Mouse (Mus musculus) c-Kit-positive CD71-positive TER-119-negative erythroid progenitor cells, embryonic 14.5 days (primary cell): ENCODE measurements around the gene Mboat2.
A peak's percentile ranks its signal among the peaks of the same experiment; 100 is the strongest.

Experiments used
- DNase-seq: peaks from one replicate; pipeline ENCODE4 v3.0.0-alpha.2; 2013; ENCODE audit warnings: low read depth

The Mboat2 gene

DNA sequence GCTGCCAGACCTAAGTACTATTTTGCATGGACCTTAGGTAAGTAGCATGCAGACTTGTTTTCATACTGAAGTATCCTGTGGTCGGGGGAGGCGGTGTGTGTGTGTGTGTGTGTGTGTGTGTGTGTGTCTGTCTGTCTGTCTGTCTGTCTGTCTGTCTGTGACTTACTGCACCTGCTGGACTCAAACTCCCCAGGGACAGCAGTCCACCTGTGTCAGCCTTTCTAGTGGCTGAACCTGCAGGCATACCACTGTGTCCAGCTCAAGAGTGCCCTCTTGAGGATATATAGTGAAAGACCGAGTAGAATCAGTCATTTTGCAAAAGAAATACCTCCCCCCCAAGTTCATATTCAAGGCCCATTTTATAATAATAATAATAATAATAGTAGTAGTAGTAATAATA is 117.7 kb downstream of the Mboat2 start:
- DNase-seq = peak; percentile 56

DNA sequence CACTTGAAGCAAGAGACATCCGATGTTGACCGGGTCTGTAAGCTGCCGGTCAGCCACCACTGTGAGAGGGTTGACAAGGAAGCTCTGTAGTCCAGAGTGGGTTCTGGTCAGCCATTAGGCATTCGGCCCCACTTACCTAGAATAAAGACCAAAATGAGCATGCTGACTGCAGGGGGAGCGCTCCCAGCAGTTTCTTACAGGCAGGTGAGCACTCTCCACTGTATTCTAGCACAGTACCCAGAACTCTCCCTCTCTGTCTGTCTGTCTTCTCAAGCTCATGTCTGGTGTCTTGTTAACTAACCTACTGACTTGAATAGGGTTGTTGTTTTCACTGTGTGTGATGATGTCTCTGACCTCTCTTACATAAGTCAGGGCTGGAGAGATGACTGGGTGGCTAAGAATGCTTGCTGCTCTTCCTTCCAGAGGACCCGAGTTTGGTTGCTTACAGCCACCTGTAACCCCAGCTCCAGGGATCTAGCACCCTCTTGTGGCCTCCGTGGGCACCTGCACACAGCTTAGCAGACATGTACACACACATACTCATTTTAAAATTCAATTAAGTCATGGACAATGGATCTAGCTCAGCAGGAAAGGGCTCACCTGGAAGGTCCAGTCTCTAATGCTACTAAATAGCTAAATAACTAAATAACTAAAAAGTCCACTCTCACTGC is 119.8 kb downstream of the Mboat2 start:
- no peak for DNase-seq

DNA sequence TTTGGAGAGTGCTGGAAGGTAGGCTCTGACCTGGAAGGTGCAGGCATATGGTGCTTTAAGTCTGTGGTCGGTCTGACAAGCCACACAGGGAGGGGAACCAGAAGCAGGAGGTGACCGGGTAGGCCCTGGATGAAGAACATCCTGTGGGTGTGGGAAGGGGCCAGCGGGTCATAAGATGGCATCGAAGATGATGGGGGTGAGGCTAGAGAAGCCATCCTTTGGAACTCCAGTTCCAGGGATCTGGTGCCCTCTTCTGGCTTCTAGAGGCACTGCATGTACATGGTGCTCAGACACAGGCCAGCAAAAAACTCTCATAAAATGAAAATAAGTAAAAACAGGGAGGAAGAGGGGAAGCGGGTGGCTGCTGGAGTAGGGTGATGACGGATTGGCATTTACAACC is 121.5 kb downstream of the Mboat2 start:
- no peak for DNase-seq

DNA sequence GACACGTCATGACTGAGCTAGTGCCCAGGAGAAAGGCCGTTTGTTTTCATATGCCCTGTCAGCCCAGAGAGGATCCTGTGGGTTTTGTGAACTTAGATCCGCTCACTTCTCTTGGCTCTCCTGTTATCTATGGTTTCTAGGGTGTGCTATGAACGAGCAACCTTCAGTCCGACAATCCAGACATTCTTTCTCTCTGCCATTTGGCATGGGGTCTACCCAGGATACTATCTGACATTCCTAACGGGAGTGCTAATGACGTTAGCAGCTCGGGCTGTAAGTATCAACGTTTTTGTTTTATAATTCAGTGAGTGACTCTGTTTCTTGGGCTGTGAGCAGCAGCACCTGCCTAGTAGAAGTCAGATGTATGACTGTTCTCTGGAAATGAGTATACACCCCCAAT is 124.5 kb downstream of the Mboat2 start:
- DNase-seq = no peak

DNA sequence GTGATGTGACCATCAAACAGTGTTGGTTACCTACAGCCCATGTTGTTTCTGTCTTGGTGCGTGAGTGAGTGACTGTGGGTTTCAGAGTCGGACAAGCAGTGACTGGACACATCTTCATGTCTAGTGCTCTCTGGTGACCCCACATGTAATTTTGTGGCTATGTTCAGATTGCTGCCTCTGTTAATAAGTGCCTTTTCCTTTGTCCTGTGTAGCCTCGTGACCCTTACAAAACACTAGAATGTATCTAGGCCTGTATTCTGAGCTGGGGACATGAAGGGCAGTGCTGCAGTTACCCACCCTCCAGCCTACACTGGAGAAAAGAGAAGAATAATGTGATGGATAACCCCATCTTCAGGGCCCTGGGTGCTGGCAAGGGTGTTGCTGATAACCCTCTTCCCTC is 127.8 kb downstream of the Mboat2 start:
- DNase-seq = no peak

DNA sequence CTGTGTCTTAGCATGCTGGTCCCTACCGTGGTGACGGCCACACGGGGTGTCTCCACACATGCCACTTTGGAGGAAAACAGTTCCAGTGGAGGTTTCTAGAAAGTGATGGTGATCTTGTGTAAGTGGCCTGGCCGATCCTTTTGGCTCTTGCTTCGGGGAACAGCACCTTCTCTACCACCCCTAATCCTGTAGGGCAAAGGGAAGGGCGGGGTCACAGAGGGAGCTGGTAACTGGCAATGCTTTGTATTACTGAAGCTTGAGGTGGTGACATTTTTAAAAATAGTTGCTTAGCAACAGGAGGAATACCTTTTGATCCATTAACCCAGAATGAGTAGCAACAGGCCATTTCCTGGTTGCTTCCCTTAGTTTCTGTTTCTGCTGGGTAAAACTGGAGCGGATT is 131.1 kb downstream of the Mboat2 start:
- DNase-seq = no peak

DNA sequence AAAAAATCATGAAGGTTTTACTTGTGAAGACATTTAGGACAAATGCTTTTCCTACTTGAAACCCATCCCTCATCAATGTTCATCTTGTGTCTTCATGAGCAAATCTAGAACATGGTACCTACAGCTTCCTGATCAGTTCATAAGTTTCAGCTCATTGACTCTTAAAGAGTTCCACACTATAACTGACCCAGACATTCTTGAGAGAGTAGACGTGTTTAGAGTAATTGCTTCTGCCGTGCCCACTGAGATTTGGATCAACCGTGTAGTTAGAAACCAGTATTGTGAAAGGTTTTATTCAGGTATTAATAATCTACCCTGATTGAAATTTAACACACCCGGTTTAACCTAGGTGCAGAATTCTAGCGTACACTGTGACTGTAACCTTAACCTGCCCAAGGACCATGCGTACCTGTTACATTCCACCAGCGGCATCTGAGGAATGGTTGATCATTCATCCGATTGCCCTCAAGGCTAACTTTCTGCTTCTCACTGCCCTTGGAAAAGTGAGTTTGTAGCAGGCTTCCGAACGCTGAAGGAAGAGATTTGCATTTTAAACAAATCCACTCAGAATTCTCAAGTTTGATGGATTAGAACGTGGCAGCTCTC is 131.8 kb downstream of the Mboat2 start:
- no peak for DNase-seq

DNA sequence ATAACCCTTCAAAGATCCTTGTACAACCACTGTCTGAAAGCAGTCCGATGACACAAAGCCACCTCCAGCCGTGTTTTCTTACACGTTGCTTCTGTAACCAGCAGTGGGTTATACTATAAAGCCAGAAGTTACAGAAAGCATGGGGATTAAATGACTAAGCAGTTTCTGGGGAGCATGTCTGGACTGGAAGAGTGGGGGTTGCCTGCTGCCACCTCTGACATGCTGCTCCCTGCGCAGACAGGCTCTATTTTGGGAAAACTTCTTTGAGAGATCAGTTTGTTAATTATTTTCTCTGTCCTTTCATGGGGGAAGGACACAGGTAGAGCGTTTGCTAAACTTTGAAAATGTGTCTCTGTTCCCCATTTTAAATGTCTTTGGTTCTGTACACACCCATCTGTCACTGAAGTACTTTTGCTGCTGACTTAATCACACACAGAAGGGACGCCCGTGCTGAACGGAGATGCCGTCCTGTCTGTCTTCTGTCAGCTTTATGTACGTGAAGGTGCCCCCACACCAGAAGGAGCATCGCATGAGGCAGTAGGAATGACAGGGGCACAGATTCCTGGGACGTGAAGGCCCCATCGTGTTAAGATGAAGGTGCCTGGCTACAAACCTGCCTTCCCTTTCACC is 132.8 kb downstream of the Mboat2 start:
- no peak for DNase-seq

DNA sequence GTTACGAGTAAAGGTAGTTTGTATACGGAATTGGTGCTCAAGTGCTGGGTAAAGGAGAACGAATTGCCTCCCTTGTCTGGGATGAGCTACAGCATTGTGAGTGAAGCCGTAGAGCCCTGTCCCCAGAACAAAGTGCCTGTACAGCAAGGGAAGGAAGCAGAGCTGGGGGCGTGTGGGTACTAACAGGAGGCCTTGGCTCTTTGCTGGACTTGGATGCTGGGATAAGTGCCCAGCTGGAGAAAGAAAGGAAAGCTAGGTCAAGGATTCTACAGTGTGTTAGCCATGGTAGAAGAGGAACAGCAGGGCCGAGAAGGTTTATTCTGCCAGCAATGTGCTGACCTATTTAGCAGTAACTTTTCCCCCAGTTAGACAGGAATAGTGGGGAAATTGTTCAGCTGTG is 134.7 kb downstream of the Mboat2 start:
- DNase-seq = no peak

DNA sequence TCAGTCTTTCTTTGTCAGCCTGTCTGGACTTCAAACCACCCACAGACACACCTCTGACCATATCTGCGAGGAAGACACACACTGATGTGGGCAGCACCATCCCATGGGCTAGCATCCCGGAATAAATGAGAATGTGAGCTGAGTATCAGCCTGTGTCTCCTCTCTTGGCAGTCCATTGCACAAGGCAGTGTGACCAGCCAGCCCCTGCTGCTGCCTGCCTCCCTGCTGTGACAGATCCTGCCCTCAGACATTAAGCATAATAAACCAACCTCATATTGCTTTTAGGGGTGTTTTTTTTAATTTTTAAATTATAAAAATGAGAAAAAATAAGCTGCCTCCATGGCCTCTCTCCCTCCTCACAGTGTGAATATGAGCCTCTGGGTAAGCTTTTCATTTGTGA is 135.4 kb downstream of the Mboat2 start:
- no peak for DNase-seq

DNA sequence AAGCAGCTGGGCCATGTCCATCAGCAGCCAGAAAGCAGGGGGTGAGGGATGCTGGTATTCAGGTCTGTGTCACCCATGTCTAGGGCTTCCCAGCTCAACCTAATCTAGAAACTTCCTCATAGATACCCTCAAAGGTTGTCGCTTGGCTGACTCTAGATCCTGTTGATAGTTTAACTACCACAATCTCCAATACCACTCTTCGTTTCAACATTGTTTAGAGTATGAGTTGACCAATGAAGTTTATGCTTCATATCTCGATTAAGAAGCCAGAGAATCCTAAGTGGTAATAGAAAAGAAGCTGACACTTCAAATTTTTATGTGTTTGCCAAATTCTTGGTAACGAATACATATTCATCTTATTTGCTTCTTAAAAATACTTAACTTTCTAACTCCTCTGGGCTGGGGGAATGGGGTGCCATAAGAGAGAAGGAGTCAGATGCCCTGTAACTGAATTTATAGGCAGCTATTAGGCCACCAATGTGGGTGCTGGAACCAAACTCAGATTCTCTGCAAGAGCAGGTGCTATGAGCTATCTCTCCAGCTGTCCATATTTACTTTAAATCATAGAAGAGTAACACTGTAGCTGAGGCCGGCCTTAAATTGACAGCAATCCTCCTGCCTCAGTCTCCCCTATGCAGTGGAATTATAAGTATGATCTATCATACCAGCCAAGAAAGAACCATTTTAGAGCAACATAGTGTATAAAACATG is 141.0 kb downstream of the Mboat2 start:
- no peak for DNase-seq

DNA sequence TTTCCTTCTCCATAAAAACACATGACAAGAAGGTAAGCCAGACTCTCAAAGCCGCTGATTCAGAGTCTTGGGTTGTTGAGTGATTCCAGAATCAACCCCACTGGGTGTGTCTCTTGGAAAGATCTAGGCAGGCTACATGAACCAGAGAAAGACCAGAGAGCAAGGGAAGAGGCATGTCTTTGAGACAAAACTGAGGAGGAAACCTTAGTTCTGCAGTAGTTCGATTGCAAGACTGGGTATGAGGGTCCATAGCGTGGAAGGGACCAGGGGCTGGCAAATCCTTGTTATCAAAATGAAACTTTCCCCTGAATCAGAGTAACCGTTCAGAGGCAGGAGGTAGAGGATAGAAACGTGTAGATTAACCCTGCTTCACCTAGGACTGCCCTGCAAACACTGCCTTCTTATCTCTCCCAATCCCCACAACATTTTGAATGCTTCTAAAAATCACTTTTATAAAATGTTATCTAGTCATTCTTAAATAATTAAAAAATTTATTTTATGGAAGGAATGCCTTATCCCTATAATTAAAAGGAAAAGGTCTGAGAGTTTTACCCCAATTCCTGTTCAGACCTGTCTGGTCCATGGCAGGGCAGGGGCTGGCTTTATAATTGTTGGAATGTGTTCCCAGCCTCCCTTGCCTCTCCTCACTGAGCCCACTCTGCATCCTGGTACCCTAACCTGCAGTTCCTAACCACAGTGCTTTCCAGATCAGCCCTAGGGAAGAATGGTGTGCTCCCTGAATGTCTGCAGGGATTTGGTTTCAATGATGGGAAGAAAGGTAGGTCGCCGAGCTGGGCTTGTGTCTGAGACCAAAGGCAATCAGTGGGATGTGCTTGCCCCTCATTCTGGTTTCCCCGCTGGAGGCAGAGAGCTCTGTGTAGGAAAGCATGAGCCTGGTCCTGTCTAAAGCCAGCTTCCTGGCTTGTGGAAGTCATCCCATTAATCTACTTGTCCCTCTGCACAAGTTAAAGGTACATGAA is 142.0 kb downstream of the Mboat2 start:
- no peak for DNase-seq

DNA sequence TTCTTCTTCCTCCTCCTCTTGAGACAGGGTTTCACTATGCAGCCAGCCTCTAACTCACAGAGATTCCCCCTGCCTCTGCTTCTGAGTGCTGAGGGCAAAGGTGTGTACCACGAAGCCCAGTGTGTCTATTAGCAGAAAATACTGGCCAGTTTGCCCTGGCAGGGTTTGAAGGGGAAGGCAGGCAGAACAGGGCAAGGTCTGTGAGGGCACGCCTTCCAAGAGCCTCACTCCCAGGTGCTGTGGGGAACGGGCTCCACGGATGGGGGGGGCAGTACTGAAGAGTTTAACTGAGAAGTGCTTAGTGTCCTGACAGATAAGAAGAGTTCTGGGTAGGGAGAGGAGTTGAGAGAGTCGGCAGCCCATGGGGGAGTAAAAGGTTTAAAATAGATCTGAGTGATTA is 142.9 kb downstream of the Mboat2 start:
- DNase-seq = no peak

DNA sequence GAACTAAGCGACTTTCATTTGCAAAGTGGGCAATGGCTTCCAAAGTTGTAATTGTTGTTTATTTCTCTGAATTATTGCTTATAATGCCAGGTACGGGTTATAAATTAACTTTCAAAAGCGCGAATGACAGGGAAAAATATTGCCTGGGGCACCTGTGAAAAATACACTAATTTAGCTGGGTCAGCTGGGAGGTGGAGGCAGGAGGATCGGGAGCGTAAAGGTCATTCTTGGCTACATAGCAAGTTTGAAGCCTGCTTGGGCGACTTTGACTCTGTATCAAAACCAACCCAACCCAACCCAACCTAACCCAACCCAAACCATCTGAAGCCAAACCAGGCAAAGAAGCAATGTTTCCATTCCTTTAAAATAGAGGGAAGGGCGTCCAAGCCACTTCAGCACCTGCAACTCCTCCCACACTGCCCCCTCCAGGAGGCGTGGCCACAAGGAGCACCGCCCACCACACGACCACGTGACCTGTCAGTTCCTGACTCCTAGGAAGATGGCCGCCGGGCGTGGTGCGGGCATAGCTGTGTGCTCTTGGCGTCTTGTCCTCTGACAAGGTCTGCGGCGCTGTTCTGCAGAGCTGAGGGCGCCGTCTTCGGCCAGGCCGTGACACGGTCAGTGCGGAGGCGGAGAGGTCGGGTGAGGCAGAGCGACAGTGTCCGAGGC is 143.9 kb downstream of the Mboat2 start, which contains the start of gene Kidins220:
TSS of gene Kidins220 (plus strand) at position 480 of the 669 bp plus-strand sequence.
- DNase-seq = peak; percentile 86

DNA sequence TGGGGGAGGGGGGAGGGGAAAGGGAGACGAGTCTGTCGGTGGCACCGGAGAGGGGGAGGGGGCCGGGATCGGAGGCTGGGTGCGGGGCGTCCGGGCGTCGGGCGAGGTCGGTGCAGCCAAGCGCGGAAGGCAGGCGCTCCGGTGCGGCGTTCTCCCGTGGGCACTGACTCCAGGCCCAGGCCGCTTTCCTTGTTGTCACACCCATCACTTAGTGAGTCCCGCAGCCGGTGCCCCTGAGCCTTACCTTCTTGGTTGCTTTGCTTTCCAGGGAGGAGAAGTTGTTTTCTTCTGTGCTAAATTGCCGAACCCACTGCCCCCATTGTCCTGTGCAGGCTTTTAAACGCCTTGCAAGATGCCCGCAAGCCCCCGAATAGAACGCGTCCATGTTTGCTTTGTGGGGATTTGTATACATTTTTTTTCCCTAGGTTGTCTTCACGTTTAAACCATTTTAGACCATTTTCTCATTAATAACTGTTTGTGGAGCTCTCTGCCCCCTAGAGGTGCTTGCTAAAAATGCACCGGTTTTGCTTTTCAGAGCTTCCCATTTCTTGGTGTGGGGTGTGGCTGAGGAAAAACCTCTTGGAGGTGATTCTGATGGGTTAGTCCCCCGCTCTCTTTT is 144.5 kb downstream of the Mboat2 start:
- DNase-seq = peak; percentile 71

DNA sequence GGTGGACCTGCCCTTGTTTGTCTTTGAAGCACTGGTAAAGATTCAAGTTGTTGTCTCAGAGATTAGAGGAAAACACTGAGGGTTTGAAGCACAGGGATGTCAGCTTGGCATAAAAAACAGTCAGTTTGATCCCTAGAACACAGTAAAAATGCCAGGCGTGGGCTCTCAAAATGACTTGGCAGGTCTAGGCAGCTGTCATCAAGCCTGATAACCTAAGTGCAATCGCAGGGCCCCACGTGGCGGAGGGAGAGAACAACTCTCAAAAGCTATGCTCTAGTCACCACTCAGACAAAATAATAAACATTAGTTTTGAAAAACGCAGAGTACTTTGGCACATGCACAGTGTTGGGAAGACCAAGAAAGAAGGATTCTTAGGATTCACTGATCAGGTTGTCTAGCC is 154.5 kb downstream of the Mboat2 start:
- DNase-seq = peak; percentile 53

DNA sequence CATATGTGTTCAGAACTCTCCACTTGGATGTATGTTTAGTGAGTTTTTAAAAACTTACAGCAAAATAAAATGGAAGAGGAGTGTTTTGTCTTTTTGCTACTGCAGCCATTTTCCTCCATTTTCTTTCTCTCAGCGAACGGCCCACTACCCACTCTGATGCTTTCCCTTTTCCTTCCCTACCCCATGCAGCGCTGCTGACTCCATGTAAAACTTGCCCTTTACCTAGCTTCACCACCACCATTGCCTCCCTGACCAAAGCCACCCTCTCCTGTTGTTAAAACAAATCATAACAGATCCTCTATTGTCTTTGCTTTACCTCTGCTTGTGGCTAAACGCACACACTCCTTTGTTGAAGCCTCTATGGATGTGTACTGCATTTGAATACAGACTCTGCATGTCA is 164.7 kb downstream of the Mboat2 start:
- no peak for DNase-seq

DNA sequence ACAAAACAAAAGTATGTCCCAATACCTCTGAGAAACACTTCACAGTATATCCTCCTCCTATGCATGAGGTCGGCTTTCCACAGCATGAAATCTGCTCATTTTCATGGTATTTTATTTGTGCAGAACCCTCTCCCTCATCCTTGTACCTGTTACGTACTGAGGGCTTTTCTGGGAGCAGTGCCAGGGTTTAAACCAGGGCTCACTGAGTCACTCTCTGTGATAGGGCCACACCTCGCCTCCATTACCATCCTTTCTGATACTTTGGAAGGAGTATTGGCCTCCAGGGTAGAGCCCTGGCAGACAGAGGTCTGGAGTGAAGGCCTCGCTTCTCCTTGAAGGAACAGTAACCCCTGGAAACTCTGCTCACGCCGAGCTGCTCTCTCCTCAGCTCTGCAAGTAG is 174.7 kb downstream of the Mboat2 start:
- DNase-seq = no peak

DNA sequence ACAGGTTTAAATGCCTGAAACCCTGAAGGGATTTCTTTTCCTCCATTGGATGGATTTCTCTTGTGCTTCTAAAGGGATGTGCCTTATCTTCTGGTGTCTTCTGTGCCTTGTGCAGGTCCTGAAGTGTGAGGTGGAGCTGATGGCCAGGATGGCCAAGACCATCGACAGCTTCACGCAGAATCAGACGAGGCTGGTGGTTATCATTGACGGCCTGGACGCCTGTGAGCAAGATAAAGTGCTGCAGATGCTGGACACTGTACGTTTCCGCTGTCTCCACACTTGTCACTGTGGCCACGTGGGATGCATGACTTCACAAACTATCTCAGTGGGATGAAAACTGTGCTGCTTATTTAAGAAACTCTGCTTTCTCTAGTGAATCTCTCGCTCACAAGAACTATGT is 179.3 kb downstream of the Mboat2 start:
- DNase-seq = no peak

DNA sequence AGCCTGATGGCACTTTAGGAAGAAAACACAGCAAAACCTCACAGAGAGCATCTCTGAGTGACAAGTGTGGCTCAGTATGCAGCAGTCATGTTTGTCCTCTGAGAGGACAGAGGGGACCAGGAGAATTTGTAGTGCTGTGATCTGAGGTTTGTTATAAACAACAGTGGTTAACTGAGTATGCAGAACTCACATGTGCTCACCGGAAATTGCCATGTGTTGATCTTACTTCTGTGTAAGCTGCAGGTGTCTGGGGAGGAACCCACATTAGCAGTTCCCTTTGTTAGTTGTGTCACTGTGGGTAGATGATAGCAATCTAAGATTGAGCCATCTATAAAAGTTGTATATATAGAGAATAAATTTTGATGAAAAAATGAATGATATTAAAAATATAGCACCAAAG is 179.7 kb downstream of the Mboat2 start:
- DNase-seq = no peak
